Mouse (Mus musculus) liver, adult 2 months (tissue): ENCODE data around the gene Ss18l2.

Experiments used
- CTCF ChIP-seq: fragments of 200-500 bp; IDR thresholded peaks from 2 replicates; pipeline ENCODE4 v1.5.1; 2011; ENCODE audit warnings: low read depth, low read length, control low read depth
- POLR2A ChIP-seq: fragments of 200-500 bp; IDR thresholded peaks from 2 replicates; pipeline ENCODE4 v1.6.1; 2011; ENCODE audit warnings: low read length, control low read depth; ENCODE audit not compliant: insufficient read depth; ENCODE audit errors: extremely low read depth

DNA sequence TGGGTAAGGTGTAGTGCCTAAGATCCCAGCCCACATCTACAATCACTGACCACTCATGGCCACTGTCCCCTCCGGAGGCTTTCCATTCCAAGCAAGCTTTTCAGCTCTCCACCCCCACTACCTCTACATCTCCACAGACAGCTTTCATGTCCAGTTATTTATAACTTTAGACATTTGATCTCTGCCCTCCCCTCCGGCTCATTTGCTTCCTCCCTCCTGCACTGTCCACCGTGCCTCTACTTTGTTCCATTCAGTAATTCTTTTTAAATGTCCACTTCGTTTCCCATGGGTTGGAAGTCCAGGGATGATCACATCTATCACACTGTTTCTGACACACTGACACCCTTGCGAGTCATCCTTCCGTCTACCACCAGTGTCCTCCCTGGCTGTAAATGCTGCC lies 2.3 kb upstream of the Ss18l2 start:
- no peak for TF ChIP-seq CTCF
- TF ChIP-seq POLR2A: no peak
